Mouse (Mus musculus) neutrophil, adult 59 days (primary cell): ENCODE measurements around the gene A830031A19Rik. TPM values are rescaled to one million over a fixed set of nuclear protein-coding genes. Genes with fewer than 3 reads are reported as not detected.

Experiments
- total RNA-seq, 2 experiments: library from RNA; stranded (reverse); gene quantifications; 1 replicate in 1 of 2; 2 replicates in 1 of 2; pipeline ENCODE4 v1.2.4; 2023

The A830031A19Rik gene
- total RNA-seq: not detected

GRCm38 (mm10) chr11:24074634-24075104 is at the start of gene A830031A19Rik:
Gene A830031A19Rik, minus strand, starts transcription at chr11:24075054.

GRCm38 (mm10) chr11:24077795-24078705 is 3.2 kb upstream of the A830031A19Rik start, which contains the start of gene Bcl11a:
Gene Bcl11a, plus strand, starts transcription at chr11:24078056.

Other genes with a start within 250 kb of the A830031A19Rik start
- gene Papolg, start 179.8 kb downstream of the A830031A19Rik start, total RNA-seq: 10 to 100 TPM; 13.0 to 14.4 TPM
- gene Bcl11a, start 3.0 kb upstream of the A830031A19Rik start, total RNA-seq: 10 to 100 TPM; 15.6 to 17.0 TPM